ENCODE assay signal across 9 mouse cellular contexts in the genomic region with DNA sequence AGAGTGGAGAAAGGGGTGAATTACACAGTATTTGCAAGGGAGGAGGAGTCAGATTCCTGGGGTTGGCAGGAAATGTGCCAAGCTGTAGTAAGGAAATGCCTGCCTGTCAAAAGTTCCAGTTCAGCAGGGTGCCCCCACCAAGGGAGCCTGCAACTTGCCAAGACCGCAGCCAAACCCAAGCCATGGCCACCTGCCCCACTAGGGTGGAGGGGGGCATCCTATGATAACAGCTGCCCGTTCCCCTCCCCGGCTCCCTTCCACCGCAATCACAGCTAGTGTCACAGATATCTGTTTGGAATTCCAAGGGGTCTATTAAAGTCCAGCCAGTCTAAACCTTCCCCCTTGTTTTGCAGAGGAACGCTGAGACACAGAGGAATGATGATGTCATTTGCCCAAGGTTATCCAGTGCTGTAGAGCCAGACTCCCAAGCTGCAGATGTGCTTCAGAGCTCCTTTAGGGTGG. TPM values are rescaled to one million over a fixed set of nuclear protein-coding genes. Genes with fewer than 3 reads are reported as not detected.
DNase-seq lines count a peak whose midpoint lies in the region; ATAC-seq and TF ChIP-seq lines count a peak whose summit lies in the region.
"Had no signal": no experiment of that assay in that cellular context is flagged by ENCODE, and none has a peak within 500 bp of the region (broad histone marks: within the 10 kb centered on the region; RNA-seq: fewer than 3 reads in every experiment).

No protein-coding gene starts in this region.

- H3K79me2 ChIP-seq in myocyte (ENCODE audit: control insufficient read depth, insufficient read depth), result peaks cover 35% of the 10 kb centered on the region

- peak; percentile 14 for DNase-seq in embryo, embryonic 10 days (ENCODE audit: low spot score)
- no peak for DNase-seq in embryo, embryonic 9.5 days (ENCODE audit: extremely low spot score)
- peak; percentile 35 for DNase-seq in adrenal gland, postnatal 14 days
- peak; percentile 69 for DNase-seq in kidney, postnatal 0 days (ENCODE audit: low spot score)
- DNase-seq in right cerebral cortex, postnatal 25 days, result no peak
- DNase-seq in thymus, postnatal 10 days (ENCODE audit: low spot score in 2 of 2), result no peak

- H3K4me2 ChIP-seq in heart, embryonic 13.5 days, result peak overlapping the region; percentile 88
- H3K4me2 ChIP-seq in kidney, postnatal 0 days (ENCODE audit: low read length), result peak overlapping the region; percentile 85
- H3K4me2 ChIP-seq in myocyte (ENCODE audit: low read depth), result peak overlapping the region; percentile 66

- H3K27me3 ChIP-seq in heart, embryonic 13.5 days (replicated peaks), result peaks cover 10% of the 10 kb centered on the region; the same call in 1 of the 2 replicates
- H3K27me3 ChIP-seq in kidney, postnatal 0 days (ENCODE audit: insufficient read depth, low read length), result no peaks in the 10 kb centered on the region
- H3K27me3 ChIP-seq in myocyte (ENCODE audit: control insufficient read depth, insufficient read depth, insufficient read length), result no peaks in the 10 kb centered on the region

- no peak for ATAC-seq in heart, embryonic 13.5 days (ENCODE audit: extremely low read depth, insufficient number of reproducible peaks, low FRiP score, low TSS enrichment)
- ATAC-seq in kidney, postnatal 0 days (replicated peaks; ENCODE audit: low FRiP score, low read depth), result peak; percentile 60

- peak overlapping the region; percentile 60 for H3K4me3 ChIP-seq in heart, embryonic 13.5 days
- peak overlapping the region; percentile 50 for H3K4me3 ChIP-seq in kidney, postnatal 0 days (replicated peaks; ENCODE audit: low read depth, low read length)
- peak overlapping the region; percentile 48 for H3K4me3 ChIP-seq in myocyte

- TF ChIP-seq POLR2A in myocyte (IDR thresholded peaks at IDR 0.05; ENCODE audit: insufficient read length, low read depth), result peak; percentile 26

- TF ChIP-seq CTCF in kidney, postnatal 0 days (IDR thresholded peaks at IDR 0.05; ENCODE audit: low read depth), result no peak

- no peaks in the 10 kb centered on the region for H3K9me3 ChIP-seq in heart, embryonic 13.5 days
- no peaks in the 10 kb centered on the region for H3K9me3 ChIP-seq in kidney, postnatal 0 days (replicated peaks; ENCODE audit: low read length)

- H3K4me1 ChIP-seq in heart, embryonic 13.5 days, result peaks cover 18% of the 10 kb centered on the region
- no peaks in the 10 kb centered on the region; the same call in 1 of the 2 replicates for H3K4me1 ChIP-seq in kidney, postnatal 0 days (replicated peaks; ENCODE audit: insufficient read depth, low read length)

- no peak overlapping the region for H3ac ChIP-seq in myocyte (ENCODE audit: control insufficient read depth, insufficient read length)

- peak overlapping the region; percentile 78 for H3K9ac ChIP-seq in heart, embryonic 13.5 days
- H3K9ac ChIP-seq in kidney, postnatal 0 days (ENCODE audit: low read depth, low read length), result peak overlapping the region; percentile 64

- H3K27ac ChIP-seq in heart, embryonic 13.5 days (replicated peaks), result peak overlapping the region; percentile 61
- H3K27ac ChIP-seq in kidney, postnatal 0 days, result peak overlapping the region; percentile 80

- 9% methylated on average over 5 of the region's 5 CpGs for WGBS in heart, embryonic 13.5 days
- WGBS in kidney, postnatal 0 days, result 12% methylated on average over 5 of the region's 5 CpGs

- no peaks in the 10 kb centered on the region for H3K36me3 ChIP-seq in heart, embryonic 13.5 days
- no peaks in the 10 kb centered on the region for H3K36me3 ChIP-seq in kidney, postnatal 0 days (ENCODE audit: insufficient read depth, low read length)
- H3K36me3 ChIP-seq in myocyte (ENCODE audit: control insufficient read depth, insufficient read depth), result no peaks in the 10 kb centered on the region

TF ChIP-seq in myocyte, 11 proteins besides CTCF, POLR2A, EP300 and RAD21:
- TF ChIP-seq TCF3 (IDR thresholded peaks at IDR 0.05; ENCODE audit: insufficient read length, low read depth) (peak; percentile 85), CEBPB (IDR thresholded peaks at IDR 0.05; ENCODE audit: insufficient read depth, poor library complexity, severe bottlenecking) (0 out of 2 replicates have a peak, but pooled peaks have one; percentile 19), E2F4 (IDR thresholded peaks at IDR 0.05; ENCODE audit: insufficient read depth) (no peak), SRF (IDR thresholded peaks at IDR 0.05; ENCODE audit: control insufficient read depth, insufficient read length, low read depth) (no peak), TCF12 (IDR thresholded peaks at IDR 0.05; ENCODE audit: insufficient read depth, poor library complexity, severe bottlenecking) (peak; percentile 92), MYOG (IDR thresholded peaks at IDR 0.05; ENCODE audit: control insufficient read depth in 1 of 3, insufficient read depth in 1 of 3, insufficient read length in 2 of 3, low read depth in 2 of 3) (peak; percentile 65 to 96 (median 85)), MYOD1 (IDR thresholded peaks at IDR 0.05; ENCODE audit: control insufficient read depth in 1 of 3, insufficient read length in 2 of 3, low read depth in 2 of 3) (peak in 2 of 3 experiments; percentile 82 to 90), USF1 (IDR thresholded peaks at IDR 0.05; ENCODE audit: low read depth) (no peak), MAX (IDR thresholded peaks at IDR 0.05; ENCODE audit: low read depth) (no peak), REST (IDR thresholded peaks at IDR 0.05; ENCODE audit: insufficient read depth, insufficient read length) (no peak), POLR2AphosphoS2 (IDR thresholded peaks at IDR 0.05; ENCODE audit: insufficient read length, low read depth) (no peak)

RNA-seq across cellular contexts. Expression of a gene that starts 1.1 kb away (rescaled TPM):
- 17.2 and 20.7 TPM in 2 replicates for total RNA-seq in adrenal gland, postnatal 14 days (2021)
- polyA plus RNA-seq in heart, embryonic 13.5 days (2015; fragmentation: Nextera tagmentation; extraction: Ambion mirVana), result 4.8 and 5.7 TPM in 2 replicates
- polyA plus RNA-seq in kidney, postnatal 0 days (2015; fragmentation: Nextera tagmentation; extraction: Ambion mirVana), result 28.0 and 28.1 TPM in 2 replicates
- 76.9 TPM for polyA plus RNA-seq in myocyte (2012; fragmentation: generic; extraction: Trizol)

RNA-seq across cellular contexts. Expression of a gene that starts 12.5 kb away (rescaled TPM):
- total RNA-seq in adrenal gland, postnatal 14 days (2021), result 8.1 and 8.9 TPM in 2 replicates
- 25.5 and 26.6 TPM in 2 replicates for polyA plus RNA-seq in heart, embryonic 13.5 days (2015; fragmentation: Nextera tagmentation; extraction: Ambion mirVana)
- 13.8 and 15.5 TPM in 2 replicates for polyA plus RNA-seq in kidney, postnatal 0 days (2015; fragmentation: Nextera tagmentation; extraction: Ambion mirVana)
- polyA plus RNA-seq in myocyte (2012; fragmentation: generic; extraction: Trizol), result 5.1 TPM

RNA-seq across cellular contexts. Expression of a gene that starts 54.6 kb away (rescaled TPM):
- 10.8 and 24.9 TPM in 2 replicates for total RNA-seq in adrenal gland, postnatal 14 days (2021)
- 0.11 and 0.20 TPM in 2 replicates for polyA plus RNA-seq in heart, embryonic 13.5 days (2015; fragmentation: Nextera tagmentation; extraction: Ambion mirVana)
- polyA plus RNA-seq in kidney, postnatal 0 days (2015; fragmentation: Nextera tagmentation; extraction: Ambion mirVana), result 2.0 and 2.6 TPM in 2 replicates
- not detected for polyA plus RNA-seq in myocyte (2012; fragmentation: generic; extraction: Trizol)
- total RNA-seq: CH12.LX had no signal

Comparison
In these comparisons a context has a peak if more than half of its experiments do, and no peak if none do; other contexts are left out.
1. DNase-seq: peak in embryo, embryonic 10 days (single experiment), adrenal gland, postnatal 14 days (single experiment) and kidney, postnatal 0 days (single experiment); none in embryo, embryonic 9.5 days (single experiment), right cerebral cortex, postnatal 25 days (single experiment) and thymus, postnatal 10 days (0 of 2).
2. Peak in every context shown above with its lines, with median percentiles within 50 percentile points of each other: H3K4me2 ChIP-seq and H3K4me3 ChIP-seq.